In the genomic region with DNA sequence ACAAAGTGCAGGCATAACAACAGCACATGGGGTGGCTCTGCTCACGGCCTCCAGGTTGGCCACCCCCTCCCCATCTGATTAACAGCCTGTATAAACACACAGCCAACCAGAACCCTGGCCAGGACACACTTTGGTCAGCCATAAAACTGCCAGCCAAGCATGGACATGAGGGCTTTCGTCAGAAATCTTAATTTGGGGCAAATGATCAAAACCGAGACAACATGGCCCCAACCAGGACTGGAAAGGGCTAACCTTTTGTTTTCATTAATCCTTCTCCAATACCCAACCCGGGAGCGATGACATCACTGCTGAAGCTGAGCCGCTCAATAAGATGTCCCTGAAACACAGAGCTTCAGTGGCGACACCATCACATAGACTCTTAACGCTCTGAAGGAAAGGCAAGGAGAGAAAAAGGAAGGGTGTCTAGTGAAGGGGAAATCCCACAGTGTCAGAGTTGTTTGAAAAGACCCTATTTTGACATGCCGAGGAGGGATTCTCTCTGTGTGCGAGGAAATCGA, we compare ENCODE assay signal across 12 mouse cellular contexts.
DNase-seq lines count a peak whose midpoint lies in the region; ATAC-seq and TF ChIP-seq lines count a peak whose summit lies in the region.
"Had no signal": no experiment of that assay in that cellular context is flagged by ENCODE, and none has a peak within 500 bp of the region (broad histone marks: within the 10 kb centered on the region; RNA-seq: fewer than 3 reads in every experiment).

No protein-coding gene starts in this region.

- H3K9ac ChIP-seq in kidney, embryonic 16.5 days (replicated peaks; ENCODE audit: low read length), result no peak overlapping the region; the same call in 1 of the 2 replicates
- H3K9ac ChIP-seq in embryonic facial prominence, embryonic 12.5 days, result no peak overlapping the region
- H3K9ac ChIP-seq in hindbrain, postnatal 0 days (replicated peaks; ENCODE audit: low read length), result no peak overlapping the region
- no peak overlapping the region for H3K9ac ChIP-seq in neural tube, embryonic 13.5 days
- H3K9ac ChIP-seq: liver, embryonic 15.5 days had no signal

- H3K4me3 ChIP-seq in kidney, embryonic 16.5 days (ENCODE audit: low read length), result no peak overlapping the region
- H3K4me3 ChIP-seq in embryonic facial prominence, embryonic 12.5 days, result no peak overlapping the region
- H3K4me3 ChIP-seq in hindbrain, postnatal 0 days (ENCODE audit: low read length), result no peak overlapping the region
- H3K4me3 ChIP-seq in neural tube, embryonic 13.5 days, result no peak overlapping the region
- H3K4me3 ChIP-seq: liver, embryonic 15.5 days had no signal

- TF ChIP-seq CTCF in hindbrain, postnatal 0 days (IDR thresholded peaks at IDR 0.05; ENCODE audit: low read depth), result no peak

- peak; percentile 84; the same call in 1 of the 2 replicates for ATAC-seq in kidney, embryonic 16.5 days (ENCODE audit: low FRiP score, low TSS enrichment)
- ATAC-seq in embryonic facial prominence, embryonic 12.5 days (ENCODE audit: insufficient number of reproducible peaks, insufficient read depth, low FRiP score, low TSS enrichment), result no peak
- peak; percentile 58; the same call in 1 of the 2 replicates for ATAC-seq in hindbrain, postnatal 0 days
- ATAC-seq in neural tube, embryonic 13.5 days (ENCODE audit: low read depth), result peak; percentile 43; the same call in 1 of the 2 replicates

- H3K9me3 ChIP-seq in kidney, embryonic 16.5 days (ENCODE audit: low read length), result no peaks in the 10 kb centered on the region
- H3K9me3 ChIP-seq in embryonic facial prominence, embryonic 12.5 days, result no peaks in the 10 kb centered on the region
- no peaks in the 10 kb centered on the region for H3K9me3 ChIP-seq in hindbrain, postnatal 0 days (ENCODE audit: low read length)
- no peaks in the 10 kb centered on the region for H3K9me3 ChIP-seq in neural tube, embryonic 13.5 days
- H3K9me3 ChIP-seq: liver, embryonic 15.5 days had no signal

- DNase-seq in kidney, adult 11 months, result no peak
- peak; percentile 44 for DNase-seq in hindbrain, postnatal 0 days (ENCODE audit: low spot score)
- no peak for DNase-seq in yolk sac, embryonic 10.5 days (ENCODE audit: low spot score)
- DNase-seq in adrenal gland, adult (ENCODE audit: inconsistent age in 2 of 2, low spot score in 1 of 2), result no peak
- no peak for DNase-seq in lung, postnatal 36 days
- DNase-seq: cerebellum, adult 11 months; right cerebral cortex, postnatal 14 days; thymus, adult 18-20 months had no signal

- H3K4me2 ChIP-seq in kidney, embryonic 16.5 days (replicated peaks; ENCODE audit: low read depth, low read length), result no peak overlapping the region; the same call in 1 of the 2 replicates
- H3K4me2 ChIP-seq in embryonic facial prominence, embryonic 12.5 days (replicated peaks), result no peak overlapping the region
- no peak overlapping the region for H3K4me2 ChIP-seq in hindbrain, postnatal 0 days (ENCODE audit: low read depth, low read length)
- no peak overlapping the region for H3K4me2 ChIP-seq in neural tube, embryonic 13.5 days
- H3K4me2 ChIP-seq: liver, embryonic 15.5 days had no signal

- H3K36me3 ChIP-seq in kidney, embryonic 16.5 days (ENCODE audit: insufficient read depth, low read length), result no peaks in the 10 kb centered on the region
- no peaks in the 10 kb centered on the region for H3K36me3 ChIP-seq in embryonic facial prominence, embryonic 12.5 days
- no peaks in the 10 kb centered on the region for H3K36me3 ChIP-seq in hindbrain, postnatal 0 days (ENCODE audit: insufficient read depth, low read length)
- H3K36me3 ChIP-seq in neural tube, embryonic 13.5 days, result no peaks in the 10 kb centered on the region
- H3K36me3 ChIP-seq: liver, embryonic 15.5 days had no signal

- H3K27me3 ChIP-seq in kidney, embryonic 16.5 days (ENCODE audit: insufficient read depth, low read length), result no peaks in the 10 kb centered on the region
- no peaks in the 10 kb centered on the region for H3K27me3 ChIP-seq in embryonic facial prominence, embryonic 12.5 days
- H3K27me3 ChIP-seq in hindbrain, postnatal 0 days (ENCODE audit: insufficient read depth, low read length), result no peaks in the 10 kb centered on the region
- H3K27me3 ChIP-seq in neural tube, embryonic 13.5 days, result no peaks in the 10 kb centered on the region
- H3K27me3 ChIP-seq: liver, embryonic 15.5 days had no signal

- H3K4me1 ChIP-seq in kidney, embryonic 16.5 days (ENCODE audit: insufficient read depth, low read length), result peaks cover 22% of the 10 kb centered on the region
- peaks cover 22% of the 10 kb centered on the region for H3K4me1 ChIP-seq in embryonic facial prominence, embryonic 12.5 days
- no peaks in the 10 kb centered on the region for H3K4me1 ChIP-seq in hindbrain, postnatal 0 days (ENCODE audit: insufficient read depth, low read length)
- peaks cover 20% of the 10 kb centered on the region for H3K4me1 ChIP-seq in neural tube, embryonic 13.5 days (replicated peaks)
- H3K4me1 ChIP-seq: liver, embryonic 15.5 days had no signal

- WGBS in kidney, embryonic 16.5 days, result 28% methylated on average over 11 of the region's 11 CpGs
- 42% methylated on average over 11 of the region's 11 CpGs for WGBS in embryonic facial prominence, embryonic 12.5 days
- WGBS in hindbrain, postnatal 0 days, result 51% methylated on average over 11 of the region's 11 CpGs
- 45% methylated on average over 11 of the region's 11 CpGs for WGBS in neural tube, embryonic 13.5 days

- peak overlapping the region; percentile 77 for H3K27ac ChIP-seq in kidney, embryonic 16.5 days (ENCODE audit: low read length)
- H3K27ac ChIP-seq in embryonic facial prominence, embryonic 12.5 days, result peak overlapping the region; percentile 86
- peak overlapping the region; percentile 8; the same call in 1 of the 2 replicates for H3K27ac ChIP-seq in hindbrain, postnatal 0 days
- peak overlapping the region; percentile 10 for H3K27ac ChIP-seq in neural tube, embryonic 13.5 days (replicated peaks)
- H3K27ac ChIP-seq: liver, embryonic 15.5 days had no signal

Comparison
In these comparisons a context has a peak if more than half of its experiments do, and no peak if none do; other contexts are left out.
1. H3K27ac ChIP-seq: peak in every context shown above with its lines; median percentile 86 in embryonic facial prominence, embryonic 12.5 days; 77 in kidney, embryonic 16.5 days; 10 in neural tube, embryonic 13.5 days; 8 in hindbrain, postnatal 0 days.